Mouse (Mus musculus): ENCODE measurements around the gene Zfp831.

Gene Zfp831

DNA sequence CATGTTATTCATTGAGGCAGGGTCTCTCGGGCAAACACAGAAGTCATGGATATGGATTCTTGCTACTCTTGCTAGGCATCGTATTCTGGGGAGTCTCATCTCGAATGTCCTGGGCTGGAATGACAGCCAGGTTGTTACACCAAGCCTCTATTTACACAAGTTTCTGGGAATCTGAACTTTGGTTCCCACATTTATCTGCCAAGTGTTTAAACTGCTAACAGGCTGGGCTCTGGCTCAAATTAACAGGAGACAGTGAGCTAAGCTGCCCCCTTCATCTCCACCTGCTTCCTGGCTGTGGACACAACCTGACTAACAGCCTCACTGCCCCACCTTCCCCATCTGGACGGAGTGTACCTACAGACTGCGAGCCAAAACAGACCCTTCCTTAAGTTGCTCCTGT is 88.6 kb downstream of the Zfp831 start:
- no peak for DNase-seq (ENCODE audit: low spot score)

DNA sequence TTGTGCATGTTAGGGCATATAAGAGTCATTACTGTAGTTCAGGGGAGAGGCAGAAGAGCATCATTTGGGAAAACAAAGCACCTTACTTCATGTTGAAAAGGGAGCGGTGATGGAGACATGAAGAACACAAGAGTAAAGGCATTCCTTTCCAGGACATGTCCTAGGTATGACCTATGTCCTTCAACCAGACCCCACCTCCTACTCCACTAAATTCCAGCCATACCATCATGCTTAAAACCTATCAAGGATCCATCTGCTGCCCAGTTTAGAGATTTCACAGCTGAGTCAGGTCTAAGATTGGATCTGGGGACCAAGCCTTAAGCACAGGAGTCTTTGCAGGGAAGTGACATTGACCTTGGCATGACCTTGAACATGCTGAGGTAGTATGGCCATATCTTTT is 91.9 kb downstream of the Zfp831 start:
- no peak for DNase-seq (ENCODE audit: low spot score)

DNA sequence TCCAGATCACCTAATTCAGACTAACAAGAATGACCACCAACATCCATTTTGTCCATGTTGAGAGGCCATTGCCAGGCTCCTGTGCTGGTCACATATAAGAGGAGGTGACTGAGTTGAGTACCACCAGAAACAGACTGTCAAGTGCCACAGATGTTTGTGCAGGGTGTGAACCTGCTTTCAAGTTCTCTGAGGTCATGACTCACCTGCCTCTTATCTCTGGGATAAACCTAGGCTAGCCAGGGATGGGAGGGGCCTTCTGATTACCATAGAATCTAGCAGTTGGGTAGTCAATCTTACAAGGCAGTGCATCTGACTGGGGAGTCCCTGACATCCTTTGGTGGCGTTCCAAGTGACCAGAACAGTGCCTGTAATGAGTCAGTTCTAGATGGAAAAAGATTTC is 103.8 kb downstream of the Zfp831 start:
- DNase-seq (ENCODE audit: low spot score), result no peak

DNA sequence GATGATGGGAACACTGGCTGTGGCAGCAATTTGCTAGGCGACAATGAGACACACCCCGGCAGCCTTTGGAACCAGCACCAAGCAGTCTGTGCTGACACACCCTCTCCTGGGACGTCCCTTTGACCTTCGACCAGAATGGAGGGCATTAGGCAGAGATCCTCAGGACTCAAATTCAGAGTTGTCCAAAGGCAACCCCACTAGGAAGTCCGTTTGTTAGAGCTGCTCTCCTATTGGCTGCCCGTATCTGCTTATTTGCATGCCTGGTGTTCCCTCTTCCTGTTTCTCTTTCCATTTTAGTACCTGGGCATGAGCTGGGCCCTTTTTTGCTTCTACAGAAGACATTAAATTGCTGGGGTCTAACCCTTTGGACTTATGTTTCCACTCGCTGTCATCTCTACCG is 105.0 kb downstream of the Zfp831 start:
- no peak for DNase-seq (ENCODE audit: low spot score)

DNA sequence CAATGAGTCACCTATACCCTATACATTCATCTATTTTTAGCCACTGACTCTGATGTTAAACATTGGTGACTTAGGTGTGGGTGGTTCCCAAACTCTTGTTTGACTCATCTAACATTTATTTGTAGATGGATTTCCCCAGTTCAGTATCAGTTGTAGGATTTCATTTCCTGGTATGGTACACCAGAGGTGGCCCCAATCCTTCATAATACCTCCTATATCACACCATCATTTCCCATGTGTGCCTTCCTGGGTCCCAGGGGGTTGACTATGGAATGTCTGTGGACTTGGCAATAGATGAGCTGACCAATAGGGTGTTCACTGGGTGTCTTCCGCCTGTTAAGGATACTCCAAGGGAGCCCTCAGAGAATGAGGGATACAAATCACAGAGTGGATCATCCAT is 109.9 kb downstream of the Zfp831 start:
- no peak for DNase-seq (ENCODE audit: low spot score)

DNA sequence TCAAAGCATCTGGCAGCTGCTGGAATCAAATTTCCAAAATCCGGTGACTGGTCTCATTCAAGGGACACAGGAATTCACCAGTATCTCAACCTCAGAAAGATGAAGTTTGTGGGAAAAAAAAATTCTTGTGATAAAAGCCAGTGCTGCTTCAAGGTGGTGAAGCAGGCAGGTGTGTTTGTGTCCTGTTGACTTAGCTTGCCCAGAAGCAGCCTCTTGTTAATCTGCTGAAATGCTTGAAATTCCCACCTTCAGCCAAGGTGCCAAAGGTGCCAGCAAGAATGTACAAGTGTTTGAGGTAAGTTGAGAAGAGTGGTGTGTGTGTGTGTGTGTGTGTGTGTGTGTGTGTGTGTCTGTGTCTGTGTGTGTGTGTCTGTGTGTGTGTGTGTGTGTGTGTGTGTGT is 110.9 kb downstream of the Zfp831 start:
- no peak for DNase-seq (ENCODE audit: low spot score)

DNA sequence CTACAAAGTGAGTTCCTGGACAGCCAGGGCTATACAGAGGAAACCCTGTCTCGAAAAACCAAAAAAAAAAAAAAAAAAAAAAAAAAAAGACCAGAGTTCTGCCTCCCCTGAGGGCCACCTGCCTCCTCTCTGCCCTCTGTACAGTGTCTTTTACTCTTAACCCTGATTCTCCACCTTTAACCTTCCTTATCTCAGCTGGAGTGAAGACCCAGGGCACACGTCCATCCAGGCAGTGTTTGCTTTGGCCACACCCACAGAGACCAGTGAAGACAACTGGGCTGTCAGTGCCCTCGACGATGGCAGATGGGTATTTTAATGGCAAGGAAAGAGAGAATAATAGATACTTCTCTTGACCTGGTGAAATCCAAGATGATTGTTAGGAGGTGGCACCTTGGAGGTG is 115.9 kb downstream of the Zfp831 start:
- no peak for DNase-seq (ENCODE audit: low spot score)
